Mouse (Mus musculus) right cerebral cortex, adult 18-20 months (tissue): ENCODE results near the gene Lsm12.
"Not testable (repeated sequence)": the region's sequence is repeated elsewhere in the genome, so short reads cannot be mapped to it uniquely, and the experiment has no call there.

Experiments used
- DNase-seq: peaks from one replicate; pipeline ENCODE4 v3.0.0; 2022; ENCODE audit warnings: mixed read lengths

Lsm12 gene

DNA sequence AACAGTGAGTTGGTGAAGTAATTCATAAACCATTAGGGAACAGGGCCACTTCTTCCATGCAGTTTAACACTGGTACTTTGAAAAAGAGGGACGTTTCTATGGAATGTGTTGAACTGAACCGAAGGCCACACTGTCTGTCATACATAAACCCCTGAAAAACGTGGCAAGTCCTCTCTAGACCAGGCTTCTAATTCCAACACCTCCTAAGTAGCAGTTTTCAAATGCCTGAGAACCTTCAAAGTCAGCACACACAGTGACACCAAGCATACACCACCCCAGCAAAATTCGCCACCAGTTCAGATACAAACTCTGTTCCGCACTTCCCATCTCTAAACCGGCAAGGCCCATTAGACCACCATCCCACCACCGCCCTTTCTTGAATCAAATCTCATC, 847 bp downstream of the Lsm12 start:
- no peak for DNase-seq

DNA sequence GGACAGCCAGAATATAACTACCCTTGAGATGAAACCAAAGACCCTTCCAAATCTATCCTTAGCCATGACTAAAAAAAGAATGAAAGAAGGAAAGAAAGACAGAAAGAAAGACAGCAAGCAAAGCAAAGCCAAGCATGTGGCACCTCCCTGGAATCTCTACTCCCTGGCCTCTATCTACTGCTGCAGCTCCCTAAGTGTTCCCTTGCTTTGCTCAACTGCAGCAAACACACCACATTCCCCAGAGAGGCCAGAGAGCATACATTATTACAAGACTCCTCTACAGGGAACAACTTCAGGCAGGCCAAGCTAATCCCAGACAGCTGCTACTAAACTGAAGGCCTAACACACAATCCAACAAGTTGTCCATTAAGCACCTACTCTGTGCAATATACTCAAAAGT, 5.3 kb downstream of the Lsm12 start:
- no peak for DNase-seq

DNA sequence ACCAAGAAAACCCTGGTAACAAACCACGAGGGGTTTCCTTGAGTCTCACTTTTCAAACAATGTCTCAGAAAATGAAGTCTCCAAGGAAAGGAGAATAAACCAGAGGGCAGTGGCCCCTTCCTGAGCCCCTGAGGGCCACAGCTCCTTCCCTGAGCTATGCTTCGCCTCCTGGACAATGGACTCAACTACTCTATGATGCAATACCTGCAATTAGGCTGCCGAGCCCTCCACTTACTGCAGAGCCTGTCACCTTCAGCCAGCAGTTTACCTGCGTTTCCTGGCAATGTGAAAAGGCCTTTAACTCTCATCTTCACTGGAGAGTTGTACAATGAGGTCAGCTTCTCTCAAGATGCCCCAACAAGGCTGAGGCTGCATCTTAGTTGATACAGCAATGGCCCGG, 16.4 kb downstream of the Lsm12 start:
- no peak for DNase-seq

DNA sequence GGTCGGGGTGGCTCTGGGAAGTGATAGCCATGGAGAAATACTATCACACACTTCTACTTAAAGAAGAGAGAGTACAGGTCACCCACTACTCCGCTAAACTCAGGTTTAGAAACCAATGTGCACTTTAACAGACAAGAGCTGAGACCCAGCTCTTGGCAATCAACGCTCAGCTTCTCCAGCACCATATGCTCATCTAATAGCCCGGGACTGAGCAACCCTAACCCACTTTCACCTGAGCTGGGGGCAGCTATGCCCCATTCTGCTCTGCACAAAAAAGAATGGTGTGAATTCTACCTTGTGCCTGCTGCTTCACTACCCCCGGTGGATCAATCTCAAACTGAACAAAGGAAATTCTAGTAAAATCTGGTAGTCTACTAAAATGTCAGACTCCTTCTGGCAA, 17.6 kb downstream of the Lsm12 start:
- no peak for DNase-seq

DNA sequence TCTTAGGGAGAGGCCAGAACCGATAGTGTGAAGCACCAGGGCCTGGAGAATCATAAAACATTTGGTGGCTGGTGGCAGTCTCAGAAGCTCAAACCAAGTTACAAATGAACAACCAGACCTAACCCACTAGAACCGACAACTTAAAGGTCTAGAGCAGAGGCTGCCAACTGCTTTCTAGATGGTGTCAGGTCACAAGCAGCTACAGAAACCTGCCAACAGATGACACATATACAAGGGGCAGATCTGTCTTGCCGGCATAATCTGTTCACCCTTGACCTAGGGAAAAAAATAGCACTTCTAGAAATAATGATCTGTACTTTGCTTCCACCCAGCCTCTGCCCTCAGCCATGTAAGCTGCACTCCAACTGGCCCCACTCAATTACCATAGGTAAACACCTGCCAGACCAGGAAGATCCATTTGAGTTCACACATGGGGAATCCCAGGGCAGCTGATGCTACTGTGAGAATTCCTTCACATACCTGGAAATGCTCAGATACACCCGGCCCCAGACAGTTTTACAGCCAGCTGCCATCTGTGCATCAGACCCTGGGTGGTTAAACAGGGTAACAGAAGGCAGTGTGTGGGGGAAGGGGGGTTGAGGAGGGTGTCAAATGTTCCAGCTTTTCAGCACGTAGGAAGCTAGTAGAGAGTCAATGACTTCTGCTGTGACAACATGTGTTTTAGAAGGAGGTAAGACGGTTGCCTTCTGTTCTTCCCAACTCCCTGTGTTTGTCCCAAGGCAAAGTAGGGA, 18.9 kb downstream of the Lsm12 start:
- DNase-seq, result peak; percentile 60

DNA sequence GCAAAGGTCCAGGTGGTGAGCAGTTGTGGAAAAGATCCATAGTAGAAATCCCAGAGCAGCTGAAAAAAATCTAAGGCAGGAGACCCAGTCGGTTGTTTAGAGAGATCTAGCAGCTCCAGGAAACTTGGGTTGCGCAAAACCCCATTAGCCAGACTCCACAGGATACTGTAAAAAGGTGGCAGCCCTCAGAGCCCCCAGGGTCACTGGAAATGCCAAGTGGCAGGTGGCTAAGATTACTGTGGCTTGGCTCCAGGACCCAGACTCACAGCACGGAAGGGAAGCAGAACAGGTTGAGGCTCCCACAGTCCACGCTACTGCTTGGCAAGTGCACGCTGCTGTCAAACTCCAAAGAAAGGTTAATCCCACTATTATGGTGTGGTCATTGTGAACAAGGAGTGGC, 25.3 kb downstream of the Lsm12 start:
- no peak for DNase-seq

DNA sequence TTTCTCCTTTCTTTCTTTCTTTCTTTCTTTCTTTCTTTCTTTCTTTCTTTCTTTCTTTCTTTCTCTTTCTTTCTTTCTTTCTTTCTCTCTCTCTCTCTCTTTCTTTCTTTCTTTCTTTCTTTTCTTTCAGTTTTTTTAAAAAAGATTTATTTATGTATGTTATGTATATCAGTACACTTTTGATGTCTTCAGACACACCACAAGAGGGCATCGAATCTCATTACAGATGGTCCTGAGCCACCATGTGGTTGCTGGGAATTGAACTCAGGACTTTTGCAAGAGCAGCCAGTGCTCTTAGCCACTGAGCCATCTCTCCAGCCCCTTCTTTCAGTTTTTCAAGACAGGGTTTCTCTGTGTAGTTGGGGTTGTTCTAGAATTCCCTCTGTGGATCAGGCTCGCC, 27.1 kb downstream of the Lsm12 start:
- DNase-seq, result not testable (repeated sequence)

DNA sequence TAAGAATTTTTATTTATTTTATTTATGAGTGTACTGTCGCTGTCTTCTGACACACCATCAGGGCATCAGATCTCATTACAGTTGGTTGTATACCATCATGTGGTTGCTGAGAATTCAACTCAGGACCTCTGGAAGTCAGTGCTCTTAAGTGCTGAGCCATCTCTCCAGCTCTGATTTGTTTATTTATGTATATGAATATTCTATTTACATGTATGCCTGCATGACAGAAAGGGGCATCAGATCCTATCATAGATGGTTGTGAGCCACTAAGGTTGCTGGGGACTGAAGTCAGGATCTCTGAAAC, 28.4 kb downstream of the Lsm12 start:
- DNase-seq, result no peak

DNA sequence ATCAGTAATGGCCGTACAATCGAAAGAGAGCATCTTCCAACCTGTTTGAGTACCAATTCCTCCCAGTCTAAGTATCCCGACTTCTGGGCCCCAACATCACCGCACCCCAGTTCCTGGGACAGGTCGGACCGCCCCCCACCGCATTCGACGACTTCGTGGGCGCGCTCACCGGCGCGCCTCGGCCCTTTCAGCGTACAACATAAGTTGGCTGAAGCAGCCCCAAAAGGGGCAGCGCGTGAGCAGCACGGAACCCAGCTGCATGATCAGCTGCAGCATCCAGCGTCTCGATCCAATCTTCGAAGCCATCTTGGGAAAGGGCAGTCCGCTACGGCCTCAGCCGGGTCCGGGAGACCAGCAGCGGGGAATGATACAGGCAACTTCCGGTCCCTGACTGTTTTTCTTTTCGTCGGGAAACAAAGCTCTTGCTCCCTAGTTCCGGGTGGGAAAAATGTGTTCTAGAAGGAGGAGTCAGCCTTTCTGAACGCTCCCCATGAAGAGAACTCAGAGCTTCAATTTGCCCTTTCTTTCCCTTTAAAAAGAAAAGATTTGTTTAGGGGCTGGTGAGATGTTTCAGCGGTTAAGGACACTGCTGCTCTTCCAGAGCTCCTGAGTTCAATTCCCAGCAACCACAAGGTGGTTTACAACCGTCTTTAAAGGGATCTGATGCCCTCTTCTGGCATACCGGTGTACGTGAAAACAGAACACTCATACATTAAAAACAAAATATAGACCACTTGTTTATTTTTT, 28.9 kb downstream of the Lsm12 start, which contains the start of gene Tmem101:
Gene Tmem101, minus strand, starts transcription at position 366 of the 747 bp plus-strand sequence.
- DNase-seq, result peak; percentile 87

DNA sequence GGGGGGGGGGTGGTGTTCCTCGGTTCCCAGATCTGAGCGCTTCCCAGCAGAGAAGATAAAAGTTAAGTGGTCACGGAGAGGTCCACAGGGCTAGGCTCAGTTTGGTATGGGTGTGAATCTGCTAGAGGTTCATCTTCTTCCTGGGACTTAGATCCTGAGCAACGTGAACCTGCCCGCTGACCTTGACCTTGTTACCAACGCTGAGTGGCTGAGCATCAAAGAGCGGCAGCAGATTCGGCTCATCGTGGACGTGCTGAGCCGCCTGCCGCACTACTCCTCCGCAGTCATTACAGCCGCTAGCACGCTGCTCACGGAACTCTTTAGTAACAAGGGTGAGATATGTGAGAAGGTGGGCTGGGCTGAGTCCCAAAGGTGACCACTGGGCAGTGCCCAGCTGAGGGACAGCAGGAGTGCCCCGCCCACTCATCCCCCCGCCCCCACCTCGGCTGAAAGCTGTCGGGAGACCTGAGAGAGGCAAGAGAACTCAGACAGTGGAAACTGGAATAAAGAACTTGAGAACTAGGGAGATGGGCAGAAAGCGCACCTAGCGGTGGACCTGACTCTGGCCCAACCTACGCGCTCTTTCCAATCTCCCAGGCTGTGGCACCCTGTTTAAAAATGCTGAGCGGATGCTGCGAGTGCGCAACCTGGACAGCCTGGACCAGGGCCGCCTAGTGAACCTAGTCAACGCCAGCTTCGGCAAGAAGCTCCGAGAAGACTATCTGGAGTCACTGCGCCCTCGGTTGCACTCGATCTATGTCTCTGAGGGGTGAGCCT, 37.7 kb downstream of the Lsm12 start:
- no peak for DNase-seq

DNA sequence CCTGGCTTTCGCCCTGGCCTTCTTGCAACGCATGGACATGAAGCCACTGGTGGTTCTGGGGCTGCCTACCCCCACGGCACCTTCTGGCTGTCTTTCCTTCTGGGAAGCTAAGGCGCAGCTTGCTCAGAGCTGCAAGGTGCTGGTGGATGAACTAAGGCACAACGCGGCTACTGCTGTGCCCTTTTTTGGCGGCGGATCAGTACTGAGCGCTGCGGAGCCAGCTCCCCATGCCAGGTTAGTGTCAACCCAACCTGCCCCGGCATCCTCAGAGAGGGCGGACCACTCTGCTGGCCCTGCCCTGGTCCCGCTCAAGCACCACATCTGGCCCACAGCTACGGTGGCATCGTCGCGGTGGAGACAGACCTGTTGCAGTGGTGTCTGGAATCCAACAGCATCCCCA, 38.6 kb downstream of the Lsm12 start:
- DNase-seq, result no peak

DNA sequence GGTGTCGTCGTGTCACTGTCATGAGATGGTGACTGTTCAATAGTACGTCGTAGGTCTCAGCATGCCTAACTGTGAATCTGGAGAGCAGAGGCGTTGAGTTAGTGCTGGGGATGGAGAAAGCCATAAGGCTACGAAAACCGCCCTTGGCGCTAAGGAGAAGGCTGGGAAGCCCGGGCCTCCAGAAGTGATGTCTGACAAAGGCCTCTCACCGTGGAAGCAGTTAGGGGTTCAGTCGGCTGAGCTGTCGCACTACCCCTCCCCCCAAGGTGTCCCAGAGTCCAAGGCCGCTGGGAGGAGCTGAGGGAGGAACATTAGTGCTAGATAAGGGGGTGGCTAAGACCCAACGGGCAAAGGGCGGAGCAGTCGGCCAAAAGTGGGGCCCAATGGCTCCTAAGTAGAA, 39.1 kb downstream of the Lsm12 start:
- no peak for DNase-seq

DNA sequence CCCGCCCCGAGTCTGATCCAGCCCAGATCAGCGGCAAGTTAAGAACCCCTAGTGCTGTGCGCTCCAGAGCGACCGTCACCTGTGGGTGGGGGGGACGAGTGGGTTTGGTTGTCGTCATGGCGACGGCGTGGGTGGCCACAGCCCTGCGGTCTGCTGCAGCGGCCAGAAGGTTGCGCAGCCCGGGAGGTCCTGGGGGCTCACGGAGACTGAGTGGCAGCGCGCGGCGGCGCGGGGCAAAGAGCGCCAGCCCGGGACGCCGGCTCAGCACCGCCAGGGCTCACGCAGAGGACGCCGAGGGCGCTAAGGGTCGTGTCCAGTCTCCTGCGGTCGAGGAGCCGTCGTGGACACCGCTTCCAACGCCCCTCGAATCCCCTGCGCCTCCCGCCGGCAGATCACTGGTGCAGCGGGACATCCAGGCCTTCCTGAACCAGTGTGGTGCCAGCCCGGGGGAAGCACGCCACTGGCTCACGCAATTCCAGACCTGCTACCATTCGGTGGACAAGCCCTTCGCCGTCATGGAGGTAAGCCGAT, 39.6 kb downstream of the Lsm12 start, which contains the start of gene Nags:
Gene Nags, plus strand, starts transcription at position 43 of the 531 bp plus-strand sequence.
- no peak for DNase-seq

DNA sequence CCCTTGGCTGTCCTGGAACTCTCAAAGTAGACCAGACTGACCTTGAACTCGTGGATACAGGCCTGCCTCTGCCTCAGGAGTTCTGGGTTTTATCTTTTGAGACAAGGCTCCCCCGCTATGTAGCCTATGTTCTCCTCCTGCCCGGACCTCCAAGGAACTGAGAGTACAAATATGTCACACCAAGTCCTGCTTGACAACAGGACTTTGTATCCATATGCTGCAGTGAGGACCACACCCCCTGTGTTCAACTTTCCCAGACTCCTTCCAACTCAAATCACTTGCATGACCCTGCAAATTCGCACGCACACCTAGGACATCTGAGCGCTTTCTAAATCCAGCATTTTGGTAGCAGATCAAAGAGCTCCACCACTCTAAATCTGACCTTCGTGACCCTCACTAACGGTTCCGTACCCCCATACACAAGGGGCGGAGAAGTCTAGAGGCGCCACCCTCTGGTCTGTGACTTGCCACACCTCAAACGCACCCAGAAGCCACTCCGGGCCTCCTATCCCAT, 40.1 kb downstream of the Lsm12 start:
- DNase-seq, result no peak

DNA sequence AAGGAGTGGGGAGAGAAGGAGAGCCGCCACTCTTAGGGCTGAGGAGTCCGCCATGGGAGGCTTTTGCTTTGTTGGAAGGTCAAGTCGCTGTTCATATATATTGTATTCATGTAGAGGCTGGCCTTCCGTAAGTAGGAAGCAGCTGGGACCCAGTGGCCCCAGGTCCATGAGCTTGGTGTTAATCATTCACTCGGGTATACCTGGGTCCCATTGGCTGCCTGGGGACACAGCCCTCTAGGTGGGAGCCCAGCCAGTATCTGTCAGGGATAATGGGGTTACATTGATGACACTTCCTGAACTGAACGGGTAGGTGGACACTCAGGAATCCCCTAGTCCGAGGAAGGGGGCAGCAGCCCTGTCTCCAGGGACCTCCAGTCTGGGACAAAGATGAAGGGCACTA, 42.7 kb downstream of the Lsm12 start:
- no peak for DNase-seq

DNA sequence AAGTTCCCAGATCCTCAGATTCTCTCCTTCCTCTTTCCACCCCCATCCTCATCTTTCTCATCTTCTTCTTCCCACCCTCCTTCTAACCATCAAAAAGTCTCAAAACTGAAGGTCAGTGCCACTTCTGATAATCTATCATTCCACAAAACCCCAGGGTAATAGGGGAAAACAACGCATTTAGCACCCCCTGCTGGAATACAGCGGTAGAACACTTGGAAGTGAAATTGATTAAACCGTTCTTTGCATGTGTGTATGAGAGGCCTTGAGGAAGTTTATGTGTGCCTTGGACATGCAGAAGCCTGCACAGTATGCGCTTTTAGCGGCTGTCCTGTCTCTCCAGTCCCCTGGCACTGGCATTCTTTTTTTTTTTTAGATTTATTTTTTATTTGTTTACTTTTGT, 44.6 kb downstream of the Lsm12 start:
- peak; percentile 29 for DNase-seq

DNA sequence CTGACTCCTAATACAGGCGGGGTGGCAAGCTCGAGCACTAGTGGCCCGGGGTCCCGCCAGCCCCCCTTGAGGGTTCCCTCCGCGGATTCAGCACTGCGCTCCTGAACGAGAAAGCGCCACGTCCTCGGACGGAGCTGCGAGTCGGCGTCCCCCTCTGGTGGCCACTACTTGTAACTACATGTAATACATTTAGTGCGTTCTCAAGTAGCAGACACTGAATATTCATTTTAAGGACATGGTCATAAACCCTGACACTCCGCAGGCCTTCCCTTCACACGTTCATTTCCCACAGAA, 46.7 kb downstream of the Lsm12 start:
- peak; percentile 58 for DNase-seq

DNA sequence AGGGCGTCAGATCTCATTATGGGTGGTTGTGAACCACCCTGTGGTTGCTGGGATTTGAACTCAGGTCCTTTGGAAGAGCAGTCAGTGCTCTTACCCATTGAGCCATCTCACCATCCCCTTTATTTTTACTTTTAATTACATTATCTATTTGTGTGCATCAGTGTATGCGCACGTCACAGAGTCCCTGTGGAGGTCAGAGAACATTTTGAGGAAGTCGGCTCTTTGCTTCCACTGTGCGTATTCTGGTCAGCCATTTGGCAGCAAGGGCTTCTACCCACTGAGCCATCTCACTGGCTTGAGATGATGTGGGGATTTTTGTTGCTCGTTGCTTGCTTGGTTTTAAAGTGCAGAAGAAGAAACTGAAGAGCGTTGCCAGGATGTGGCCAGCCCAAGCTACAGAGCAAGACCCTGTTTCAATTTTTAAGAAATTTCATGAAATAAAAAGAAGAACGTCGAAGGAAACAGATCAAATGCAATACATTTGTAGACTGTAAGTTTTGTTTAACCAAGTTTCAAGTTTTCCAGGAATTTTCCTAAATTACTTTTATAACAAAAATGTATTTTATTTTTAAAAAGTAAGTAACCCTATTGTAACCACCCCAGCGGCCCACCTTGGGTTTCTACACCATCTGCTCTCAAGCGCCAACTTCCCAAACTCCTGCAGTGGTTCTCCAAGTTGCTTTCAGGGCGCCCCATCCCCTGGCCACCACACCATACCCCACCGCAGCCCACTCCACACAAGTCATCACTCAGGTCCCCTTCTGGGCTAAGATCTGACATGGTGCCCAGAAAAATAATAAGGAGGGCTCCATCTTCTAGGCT, 47.3 kb downstream of the Lsm12 start:
- no peak for DNase-seq

DNA sequence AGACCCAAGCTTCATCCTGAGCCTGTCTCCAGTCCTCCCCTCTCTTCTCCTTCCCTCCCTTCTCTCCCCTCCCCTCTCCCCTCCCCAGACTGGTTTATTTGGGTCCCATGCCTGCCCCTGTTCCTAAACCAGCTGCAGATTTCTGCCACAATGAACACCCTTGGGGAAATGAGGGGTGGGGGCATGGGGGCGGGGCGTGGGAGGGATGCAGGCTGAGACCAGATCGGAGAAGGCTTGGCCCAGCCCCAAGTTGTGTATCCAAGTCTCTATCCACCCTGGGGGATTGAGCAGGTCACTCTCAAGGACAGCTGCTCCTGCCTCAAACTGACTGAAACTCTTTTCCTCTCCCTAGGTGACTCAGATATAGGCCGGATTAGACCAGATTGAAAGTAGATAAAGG, 50.6 kb downstream of the Lsm12 start:
- DNase-seq, result no peak

DNA sequence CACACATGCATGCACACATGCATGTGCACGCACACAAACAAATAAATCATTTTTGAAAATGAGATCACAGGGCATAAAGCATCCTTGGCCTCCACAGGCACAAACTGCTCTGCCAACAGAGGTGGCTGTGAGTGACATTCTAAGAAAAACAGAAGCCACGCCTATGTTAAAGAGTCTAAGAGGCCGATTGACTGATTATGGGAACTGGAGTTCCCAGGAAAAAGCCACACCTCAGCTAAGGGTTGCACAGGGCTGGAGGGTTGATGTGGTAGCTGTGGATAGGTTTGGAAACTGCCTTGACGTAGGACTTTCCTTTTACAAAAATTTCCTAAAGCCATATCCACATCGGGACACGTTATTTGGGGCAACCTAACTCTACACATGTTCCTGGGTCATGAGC, 67.7 kb downstream of the Lsm12 start:
- no peak for DNase-seq

DNA sequence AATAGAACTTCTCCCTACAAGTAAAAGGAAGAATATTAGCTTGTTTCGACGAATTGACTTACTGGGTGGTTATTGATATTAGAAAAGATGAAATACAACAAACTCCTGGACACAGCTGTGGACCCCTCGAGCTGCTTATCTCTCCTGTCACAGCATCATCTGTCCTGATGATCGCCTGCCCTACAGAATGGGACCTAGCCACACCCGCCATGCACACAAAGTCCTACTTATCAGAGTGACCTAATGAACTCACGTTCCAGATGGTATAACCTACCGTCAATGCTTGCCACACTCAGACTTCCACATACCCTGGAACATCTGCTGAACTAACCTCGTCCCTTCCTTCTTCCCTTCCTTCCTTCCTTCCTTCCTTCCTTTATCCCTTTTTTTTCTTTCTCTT, 68.9 kb downstream of the Lsm12 start:
- no peak for DNase-seq
